Mouse (Mus musculus) stomach, embryonic 14.5 days (tissue): ENCODE measurements around the gene Olfr1305. TPM values are rescaled to one million over a fixed set of nuclear protein-coding genes. Genes with fewer than 3 reads are reported as not detected.

Experiments used
- ATAC-seq: fragments of 200-750 bp; cut with Nextera tagmentation; 2 replicates; pipeline ENCODE4 v1.8.0; 2017; ENCODE audit warnings: low read depth, moderate TSS enrichment; ENCODE audit not compliant: insufficient number of reproducible peaks, insufficient read depth, low FRiP score
- H3K27ac ChIP-seq: fragments of 300-500 bp; sonication (generic); 2 replicates; pipeline ENCODE4 v1.5.1; 2014; ENCODE audit warnings: mild to moderate bottlenecking, low read length, moderate library complexity, mixed read lengths
- H3K27me3 ChIP-seq: fragments of 300-500 bp; sonication (generic); 2 replicates; pipeline ENCODE4 v1.6.1; 2014; ENCODE audit warnings: low read length, control low read depth, mixed read lengths; ENCODE audit not compliant: control insufficient read depth, insufficient read depth
- H3K36me3 ChIP-seq: fragments of 300-500 bp; sonication (generic); 2 replicates; pipeline ENCODE4 v1.6.1; 2014; ENCODE audit warnings: mild to moderate bottlenecking, control low read depth, low read length, moderate library complexity, mixed read lengths; ENCODE audit not compliant: control insufficient read depth, insufficient read depth
- H3K4me1 ChIP-seq: fragments of 300-500 bp; sonication (generic); 2 replicates; pipeline ENCODE4 v1.6.1; 2014; ENCODE audit warnings: low read length, control low read depth, mixed read lengths; ENCODE audit not compliant: control insufficient read depth, insufficient read depth
- H3K4me2 ChIP-seq: fragments of 300-500 bp; sonication (generic); replicated peaks from 2 replicates; pipeline ENCODE4 v1.6.1; 2014; ENCODE audit warnings: low read depth, low read length, control low read depth
- H3K4me3 ChIP-seq: fragments of 300-500 bp; sonication (generic); 2 replicates; pipeline ENCODE4 v1.5.1; 2014; ENCODE audit warnings: low read depth, low read length, control low read depth
- H3K9ac ChIP-seq: fragments of 300-500 bp; sonication (generic); replicated peaks from 2 replicates; pipeline ENCODE4 v1.6.1; 2014; ENCODE audit warnings: low read depth, mild to moderate bottlenecking, control low read depth, low read length, moderate library complexity, mixed read lengths
- H3K9me3 ChIP-seq: fragments of 300-500 bp; sonication (generic); 2 replicates; pipeline ENCODE4 v1.6.1; 2016; ENCODE audit warnings: low read depth, low read length, control low read depth; ENCODE audit not compliant: control insufficient read depth
- WGBS: fragments of 180-500 bp; shearing (Covaris S2); extraction: QIAGEN DNeasy Blood & Tissue Kit; methylation state at CpG from one replicate; pipeline ENCODE4 v1.1.7; 2014; 5-methylcytosine and 5-hydroxymethylcytosine counted together
- polyA plus RNA-seq: library from polyadenylated mRNA; unstranded; fragments of >200 nt; fragmentation: Nextera tagmentation; extraction: Ambion mirVana; gene quantifications from 2 replicates; pipeline ENCODE4 v1.2.1, GENCODE M21; 2014

Olfr1305 gene
- not detected in 2 replicates for polyA plus RNA-seq

GRCm38 (mm10) chr2:111877049-111877448, at the start of gene Olfr1305:
Olfr1305 (minus strand) TSS chr2:111877149.
- WGBS: 90% methylated on average over 2 of the region's 2 CpGs
- Histone ChIP-seq H3K4me2 (no peak within 1 kb of the TSS), H3K4me1 (no peaks in the 10 kb centered on the region), H3K9me3 (no peaks in the 10 kb centered on the region), H3K4me3 (no peak within 1 kb of the TSS), H3K27ac (no peak within 1 kb of the TSS), H3K27me3 (no peaks in the 10 kb centered on the region), H3K36me3 (no peaks in the 10 kb centered on the region), H3K9ac (no peak within 1 kb of the TSS)
- ATAC-seq: no peak

GRCm38 (mm10) chr2:111916171-111916570, 39.2 kb upstream of the Olfr1305 start, which contains the start of gene Olfr1306:
Olfr1306 (minus strand) TSS chr2:111916271.
- Histone ChIP-seq H3K4me3 (no peak within 1 kb of the TSS), H3K9ac (no peak within 1 kb of the TSS), H3K27me3 (no peaks in the 10 kb centered on the region), H3K4me2 (no peak within 1 kb of the TSS), H3K9me3 (no peaks in the 10 kb centered on the region), H3K27ac (no peak within 1 kb of the TSS), H3K4me1 (no peaks in the 10 kb centered on the region), H3K36me3 (no peaks in the 10 kb centered on the region)
- no peak for ATAC-seq
- WGBS: 76% methylated on average over 1 of the region's 1 CpGs

GRCm38 (mm10) chr2:111820240-111820639, 56.7 kb downstream of the Olfr1305 start, which contains the start of gene Olfr1303:
Olfr1303 (minus strand) TSS chr2:111820340.
- 83% methylated on average over 2 of the region's 2 CpGs for WGBS
- Histone ChIP-seq H3K4me1 (no peaks in the 10 kb centered on the region), H3K27me3 (no peaks in the 10 kb centered on the region), H3K9me3 (no peaks in the 10 kb centered on the region), H3K27ac (no peak within 1 kb of the TSS), H3K4me2 (no peak within 1 kb of the TSS), H3K4me3 (no peak within 1 kb of the TSS), H3K9ac (no peak within 1 kb of the TSS), H3K36me3 (no peaks in the 10 kb centered on the region)
- ATAC-seq: no peak

Other genes with a start within 250 kb of the Olfr1305 start
- gene Olfr1298, start 227.9 kb downstream of the Olfr1305 start, polyA plus RNA-seq: not detected in 2 replicates
- gene Olfr1299, start 215.7 kb downstream of the Olfr1305 start, polyA plus RNA-seq: not detected in 2 replicates
- gene Olfr1301, start 126.1 kb downstream of the Olfr1305 start, polyA plus RNA-seq: not detected in 2 replicates
- not detected in 2 replicates for gene Olfr1302, start 99.7 kb downstream of the Olfr1305 start, polyA plus RNA-seq
- gene Olfr1303, start 56.8 kb downstream of the Olfr1305 start, polyA plus RNA-seq: not detected in 2 replicates
- not detected in 2 replicates for gene Olfr1306, start 39.1 kb upstream of the Olfr1305 start, polyA plus RNA-seq
- not detected in 2 replicates for gene Olfr1307, start 72.3 kb upstream of the Olfr1305 start, polyA plus RNA-seq
- gene Olfr1308, start 87.8 kb upstream of the Olfr1305 start, polyA plus RNA-seq: not detected in 2 replicates
- not detected in 2 replicates for gene Olfr1309, start 113.1 kb upstream of the Olfr1305 start, polyA plus RNA-seq
- not detected in 2 replicates for gene Olfr1310, start 135.6 kb upstream of the Olfr1305 start, polyA plus RNA-seq
- gene Olfr1311, start 147.3 kb upstream of the Olfr1305 start, polyA plus RNA-seq: not detected in 2 replicates
- not detected in 2 replicates for gene Olfr1312, start 173.1 kb upstream of the Olfr1305 start, polyA plus RNA-seq
- gene Olfr1313, start 200.7 kb upstream of the Olfr1305 start, polyA plus RNA-seq: not detected in 2 replicates
- not detected in 2 replicates for gene Olfr1314, start 219.6 kb upstream of the Olfr1305 start, polyA plus RNA-seq
- not detected in 2 replicates for gene Olfr1315-ps1, start 238.3 kb upstream of the Olfr1305 start, polyA plus RNA-seq